Mouse (Mus musculus) embryonic facial prominence, embryonic 15.5 days (tissue): ENCODE data around the gene Suds3. TPM values are rescaled to one million over a fixed set of nuclear protein-coding genes. Genes with fewer than 3 reads are reported as not detected.

Source experiments
- ATAC-seq: fragments of 200-750 bp; cut with Nextera tagmentation; 2 replicates; pipeline ENCODE4 v1.8.0; 2017; ENCODE audit warnings: low read depth, moderate TSS enrichment; ENCODE audit not compliant: insufficient number of reproducible peaks, low FRiP score, low TSS enrichment
- H3K27ac ChIP-seq: fragments of 300-500 bp; sonication (generic); replicated peaks from 2 replicates; pipeline ENCODE4 v1.5.1; 2015; ENCODE audit warnings: mild to moderate bottlenecking, inconsistent platforms
- H3K27me3 ChIP-seq: fragments of 300-500 bp; sonication (generic); 2 replicates; pipeline ENCODE4 v1.6.1; 2015; ENCODE audit warnings: inconsistent platforms
- H3K36me3 ChIP-seq: fragments of 300-500 bp; sonication (generic); 2 replicates; pipeline ENCODE4 v1.6.1; 2015; ENCODE audit warnings: mild to moderate bottlenecking, inconsistent platforms
- H3K4me1 ChIP-seq: fragments of 300-500 bp; sonication (generic); 2 replicates; pipeline ENCODE4 v1.6.1; 2015; ENCODE audit warnings: inconsistent platforms
- H3K4me2 ChIP-seq: fragments of 300-500 bp; sonication (generic); replicated peaks from 2 replicates; pipeline ENCODE4 v1.6.1; 2015; ENCODE audit warnings: mild to moderate bottlenecking, inconsistent platforms
- H3K4me3 ChIP-seq: fragments of 300-500 bp; sonication (generic); replicated peaks from 2 replicates; pipeline ENCODE4 v1.5.1; 2015; ENCODE audit warnings: mild to moderate bottlenecking, inconsistent platforms
- H3K9ac ChIP-seq: fragments of 300-500 bp; sonication (generic); 2 replicates; pipeline ENCODE4 v1.6.1; 2015; ENCODE audit warnings: inconsistent platforms
- H3K9me3 ChIP-seq: fragments of 300-500 bp; sonication (generic); replicated peaks from 2 replicates; pipeline ENCODE4 v1.6.1; 2016; ENCODE audit warnings: inconsistent platforms
- WGBS: fragments of 180-500 bp; shearing (Covaris S2); methylation state at CpG from one replicate; pipeline ENCODE4 v1.1.7; 2015; 5-methylcytosine and 5-hydroxymethylcytosine counted together
- polyA plus RNA-seq: library from polyadenylated mRNA; unstranded; fragments of >200 nt; fragmentation: Nextera tagmentation; extraction: Ambion mirVana; gene quantifications from 2 replicates; pipeline ENCODE4 v1.2.1, GENCODE M21; 2015

Gene Suds3
- polyA plus RNA-seq, 1 experiment from 2014 or later = 75.1 TPM

DNA sequence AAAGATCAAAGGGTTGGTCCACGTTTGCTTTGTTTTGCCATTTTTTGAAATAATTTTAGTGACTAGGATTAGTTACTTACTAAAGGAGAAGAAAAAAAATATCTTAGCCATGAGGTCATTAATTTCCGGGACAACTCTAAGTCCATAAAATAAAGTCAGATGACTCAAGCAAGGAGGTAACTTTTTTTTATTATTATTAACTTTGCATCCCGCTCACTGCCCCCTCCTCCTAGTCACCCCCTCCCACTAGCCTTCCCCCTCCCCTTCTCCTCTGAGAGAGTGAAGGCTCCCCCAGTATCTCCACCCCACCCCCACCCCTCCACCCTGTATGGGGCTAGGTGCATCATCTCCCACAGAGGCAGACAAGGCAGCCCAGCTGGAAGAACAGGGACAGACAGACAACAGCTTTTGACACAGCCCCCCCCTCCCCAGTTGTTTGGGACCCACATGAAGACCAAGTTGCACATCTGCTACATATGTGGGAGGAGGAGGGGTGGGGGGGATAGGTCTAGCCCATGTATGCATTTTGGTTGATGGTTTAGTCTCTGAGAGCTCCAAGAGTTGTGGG lies 19.1 kb upstream of the Suds3 start:
- Histone ChIP-seq H3K4me2 (no peak overlapping the region), H3K4me1 (peaks cover 23% of the 10 kb centered on the region), H3K9me3 (no peaks in the 10 kb centered on the region), H3K36me3 (no peaks in the 10 kb centered on the region), H3K27me3 (no peaks in the 10 kb centered on the region), H3K9ac (no peak overlapping the region), H3K4me3 (no peak overlapping the region), H3K27ac (0 out of 2 replicates have a peak overlapping the region, but pooled peaks have one; percentile 7)
- 40% methylated on average over 3 of the region's 3 CpGs for WGBS
- no peak for ATAC-seq

DNA sequence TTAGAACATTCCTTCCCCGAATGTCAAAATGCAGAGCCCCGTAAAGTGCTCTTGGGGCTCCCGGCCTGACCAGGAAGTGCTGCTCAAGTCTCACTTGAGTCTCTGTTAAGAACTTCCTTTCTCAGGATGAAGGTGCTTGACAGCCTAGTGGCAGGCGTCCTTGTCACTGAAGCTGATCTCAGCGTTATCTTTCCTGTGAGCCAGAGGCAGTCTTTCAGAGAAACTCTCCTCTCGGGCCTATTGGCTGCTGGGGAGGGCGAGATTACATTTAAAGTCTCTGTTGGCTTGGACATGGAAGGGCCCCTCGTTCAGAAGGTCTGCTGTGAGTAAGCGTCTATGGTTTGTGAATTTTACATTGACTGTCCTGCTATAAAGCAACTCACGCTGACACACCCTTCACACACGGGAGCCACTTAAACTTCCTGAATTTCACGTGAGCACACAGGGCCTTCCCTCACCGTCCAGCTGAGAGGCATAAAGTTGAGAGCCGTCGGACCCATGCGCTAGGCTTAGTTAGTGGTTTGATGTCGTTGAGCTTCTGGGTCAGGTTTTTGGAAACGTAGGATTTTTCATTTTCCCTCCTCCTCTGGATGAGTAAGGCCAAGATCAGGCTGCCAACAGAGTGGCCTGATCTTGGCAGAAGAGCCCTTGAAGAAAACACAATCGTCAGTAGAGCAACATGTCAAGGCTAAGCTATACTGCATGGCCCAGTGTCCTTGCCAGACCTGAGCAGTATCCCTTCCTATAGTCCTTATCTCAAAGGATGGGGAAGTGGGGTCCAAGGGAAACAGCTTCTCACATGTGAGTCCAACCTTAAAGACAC lies 18.4 kb upstream of the Suds3 start:
- Histone ChIP-seq H3K4me3 (no peak overlapping the region), H3K36me3 (no peaks in the 10 kb centered on the region), H3K27me3 (no peaks in the 10 kb centered on the region), H3K4me2 (no peak overlapping the region), H3K9me3 (no peaks in the 10 kb centered on the region), H3K4me1 (peaks cover 21% of the 10 kb centered on the region), H3K27ac (no peak overlapping the region), H3K9ac (no peak overlapping the region)
- 71% methylated on average over 19 of the region's 19 CpGs for WGBS
- no peak for ATAC-seq

DNA sequence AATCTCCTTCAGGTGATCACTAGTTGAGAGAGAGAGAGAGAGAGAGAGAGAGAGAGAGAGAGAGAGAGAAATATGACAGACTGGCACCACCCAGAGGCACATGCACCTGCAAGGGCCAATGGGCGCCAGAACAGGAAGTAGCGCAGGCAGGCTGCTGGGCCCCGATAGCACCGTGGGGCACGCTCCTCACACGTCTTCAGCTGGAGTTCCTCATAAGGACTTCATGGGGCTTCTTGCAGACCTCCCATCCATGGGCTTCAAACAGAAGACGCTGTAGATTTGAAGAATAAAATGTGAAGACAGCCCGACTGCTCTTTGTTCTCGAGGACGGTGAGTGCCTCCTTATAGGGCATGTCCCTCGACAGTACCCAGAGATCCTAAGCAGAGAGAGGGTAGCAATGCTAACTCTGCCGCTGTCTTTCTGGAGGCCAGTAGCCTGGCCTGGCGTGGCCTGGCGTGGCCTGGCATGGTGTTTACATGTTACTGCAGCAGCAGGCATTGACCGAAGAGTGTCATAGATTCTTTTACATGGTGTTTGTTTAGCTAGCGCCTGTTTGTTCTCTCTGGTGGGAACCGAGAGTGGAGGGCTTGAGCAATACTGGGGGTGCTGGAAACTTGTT lies 17.6 kb upstream of the Suds3 start:
- Histone ChIP-seq H3K27me3 (no peaks in the 10 kb centered on the region), H3K4me2 (no peak overlapping the region), H3K9me3 (no peaks in the 10 kb centered on the region), H3K4me1 (peaks cover 16% of the 10 kb centered on the region), H3K27ac (no peak overlapping the region), H3K36me3 (no peaks in the 10 kb centered on the region), H3K9ac (no peak overlapping the region), H3K4me3 (no peak overlapping the region)
- WGBS = 79% methylated on average over 17 of the region's 17 CpGs
- no peak for ATAC-seq

DNA sequence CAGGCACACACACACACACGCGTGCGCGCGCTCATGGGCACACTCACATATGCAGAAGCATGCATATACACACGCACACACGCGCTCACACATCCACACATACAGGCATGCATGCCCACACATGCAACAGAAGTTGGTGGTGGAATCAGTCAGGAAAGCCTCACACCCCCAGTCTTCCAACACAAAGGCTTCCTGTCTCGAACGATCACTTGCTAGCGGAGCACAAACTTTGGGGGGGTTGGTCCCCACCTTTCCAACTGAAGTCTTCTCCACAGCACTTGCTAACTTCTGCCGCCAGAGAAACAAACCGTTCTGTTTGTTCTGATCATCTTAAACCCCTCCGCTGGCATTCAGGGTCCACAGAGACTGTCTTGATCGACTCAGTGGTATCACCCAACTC lies 14.8 kb upstream of the Suds3 start:
- Histone ChIP-seq H3K27ac (no peak overlapping the region), H3K4me2 (no peak overlapping the region), H3K4me1 (peaks cover 8% of the 10 kb centered on the region), H3K9me3 (no peaks in the 10 kb centered on the region), H3K36me3 (no peaks in the 10 kb centered on the region), H3K9ac (no peak overlapping the region), H3K27me3 (no peaks in the 10 kb centered on the region), H3K4me3 (no peak overlapping the region)
- 92% methylated on average over 15 of the region's 15 CpGs for WGBS
- ATAC-seq = no peak

DNA sequence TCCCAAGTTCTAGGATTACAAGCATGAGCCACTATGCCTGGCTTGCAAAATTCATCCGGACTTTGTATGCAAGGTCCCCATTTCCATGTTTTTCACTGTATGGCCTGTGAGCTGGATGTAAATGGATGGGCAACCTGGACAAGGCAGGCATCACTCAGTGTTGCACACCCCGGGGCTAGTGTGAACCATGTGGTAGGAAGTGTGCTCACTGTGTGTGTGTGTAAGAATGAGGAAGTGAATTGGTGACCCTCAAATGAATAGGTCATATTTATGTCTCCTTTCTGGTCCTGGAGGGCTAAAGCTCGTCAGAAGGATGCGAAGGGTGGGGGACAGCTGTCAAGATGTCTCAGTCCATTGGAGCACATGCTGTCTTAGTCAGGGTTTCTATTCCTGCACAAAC lies 11.1 kb upstream of the Suds3 start:
- no peaks in the 10 kb centered on the region for H3K9me3 ChIP-seq
- H3K27ac ChIP-seq = no peak overlapping the region
- WGBS = 75% methylated on average over 4 of the region's 4 CpGs
- H3K4me1 ChIP-seq = no peaks in the 10 kb centered on the region
- ATAC-seq = no peak
- no peak overlapping the region for H3K4me2 ChIP-seq
- H3K27me3 ChIP-seq = no peaks in the 10 kb centered on the region
- H3K9ac ChIP-seq = no peak overlapping the region
- H3K4me3 ChIP-seq = no peak overlapping the region
- no peaks in the 10 kb centered on the region for H3K36me3 ChIP-seq

DNA sequence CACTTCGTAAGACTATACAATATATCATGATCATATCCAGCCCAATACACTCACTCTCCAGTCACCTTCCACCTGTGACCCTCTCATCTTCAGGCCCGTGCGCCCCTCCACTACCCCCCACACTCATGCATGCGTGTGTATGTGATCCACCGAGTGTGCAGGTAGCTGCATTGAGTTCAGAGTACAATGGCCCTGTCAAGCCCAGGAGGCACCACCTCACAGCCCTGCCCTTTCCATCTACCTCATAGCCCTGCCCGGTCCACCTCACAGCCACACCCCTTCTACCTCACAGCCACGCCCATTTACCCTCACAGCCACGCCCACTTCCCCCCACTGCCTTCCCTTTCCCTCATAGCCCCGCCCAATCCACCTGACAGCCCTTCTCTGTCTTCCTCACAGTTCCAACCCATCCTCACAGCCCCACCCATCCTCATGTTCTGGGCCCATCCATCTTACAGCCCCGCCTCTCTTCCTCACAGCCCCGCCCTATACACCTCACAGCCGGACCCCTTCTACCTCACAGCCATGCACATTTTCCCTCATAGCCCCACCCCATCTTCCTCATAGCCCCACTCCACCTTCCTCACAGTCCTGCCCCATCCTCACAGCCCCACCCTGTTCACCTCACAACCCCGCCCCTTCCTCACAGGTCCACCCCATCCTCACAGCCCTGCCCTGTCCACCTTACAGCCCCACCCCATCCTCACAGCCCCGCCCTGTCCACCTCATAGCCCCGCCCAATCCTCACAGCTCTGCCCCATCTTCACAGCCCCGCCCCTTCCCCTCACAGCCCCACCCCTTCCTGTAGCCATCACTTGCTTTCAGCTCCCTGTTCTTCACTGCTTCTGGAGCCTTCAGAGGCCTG lies 9.8 kb upstream of the Suds3 start:
- no peak overlapping the region for H3K4me3 ChIP-seq
- ATAC-seq = peak; percentile 47
- WGBS = 79% methylated on average over 16 of the region's 16 CpGs

DNA sequence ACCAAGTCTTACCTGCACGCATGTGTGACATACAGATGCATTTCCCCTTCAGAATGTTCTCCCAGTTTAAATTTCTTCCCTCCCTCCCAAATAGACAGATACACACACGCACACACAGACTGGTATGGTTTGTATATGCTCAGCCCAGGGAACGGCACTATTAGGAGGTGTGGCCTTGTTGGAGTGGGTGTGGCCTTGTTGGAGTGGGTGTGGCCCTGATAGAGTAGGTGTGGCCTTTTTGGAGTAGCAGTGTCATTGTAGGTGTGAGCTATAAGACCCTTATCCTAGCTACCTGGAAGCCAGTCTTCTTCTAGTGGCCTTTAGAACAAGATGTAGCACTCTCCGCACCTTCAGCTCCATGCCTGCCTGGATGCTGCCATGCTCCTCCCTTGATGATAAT lies 7.9 kb upstream of the Suds3 start:
- H3K9ac ChIP-seq = no peak overlapping the region
- H3K4me2 ChIP-seq = no peak overlapping the region
- ATAC-seq = no peak
- H3K36me3 ChIP-seq = no peaks in the 10 kb centered on the region
- H3K4me1 ChIP-seq = peaks cover 20% of the 10 kb centered on the region
- H3K27me3 ChIP-seq = 0 out of 2 replicates have a peak, but pooled peaks cover 7% of the 10 kb centered on the region
- no peak overlapping the region for H3K4me3 ChIP-seq
- no peak overlapping the region for H3K27ac ChIP-seq
- 82% methylated on average over 4 of the region's 4 CpGs for WGBS
- no peaks in the 10 kb centered on the region for H3K9me3 ChIP-seq

More for the DNA sequence above, 9.8 kb upstream of the Suds3 start:
- Histone ChIP-seq H3K9me3 (no peaks in the 10 kb centered on the region), H3K36me3 (no peaks in the 10 kb centered on the region), H3K27ac (no peak overlapping the region), H3K9ac (no peak overlapping the region), H3K27me3 (0 out of 2 replicates have a peak, but pooled peaks cover 7% of the 10 kb centered on the region), H3K4me1 (peaks cover 11% of the 10 kb centered on the region), H3K4me2 (no peak overlapping the region)

DNA sequence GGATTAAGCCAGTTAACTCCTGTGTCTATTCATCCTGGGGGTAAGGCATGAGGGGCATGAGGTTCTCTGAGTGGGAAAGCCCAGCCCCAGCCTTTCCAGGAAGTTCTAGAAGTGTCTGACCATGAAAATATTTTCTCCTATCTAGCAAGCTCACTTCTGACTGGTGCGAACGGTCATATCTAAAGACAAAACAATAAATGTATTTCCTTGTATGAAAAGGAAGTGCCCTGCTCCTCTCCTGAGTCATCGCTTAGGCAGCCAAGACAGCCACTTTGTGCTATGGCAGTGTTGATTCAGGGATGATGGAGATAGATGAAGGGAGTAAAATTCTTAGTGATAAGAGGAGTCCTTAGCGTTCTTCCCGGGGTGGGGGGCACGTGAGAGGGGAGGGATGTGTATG lies 7.2 kb upstream of the Suds3 start:
- 88% methylated on average over 6 of the region's 6 CpGs for WGBS

DNA sequence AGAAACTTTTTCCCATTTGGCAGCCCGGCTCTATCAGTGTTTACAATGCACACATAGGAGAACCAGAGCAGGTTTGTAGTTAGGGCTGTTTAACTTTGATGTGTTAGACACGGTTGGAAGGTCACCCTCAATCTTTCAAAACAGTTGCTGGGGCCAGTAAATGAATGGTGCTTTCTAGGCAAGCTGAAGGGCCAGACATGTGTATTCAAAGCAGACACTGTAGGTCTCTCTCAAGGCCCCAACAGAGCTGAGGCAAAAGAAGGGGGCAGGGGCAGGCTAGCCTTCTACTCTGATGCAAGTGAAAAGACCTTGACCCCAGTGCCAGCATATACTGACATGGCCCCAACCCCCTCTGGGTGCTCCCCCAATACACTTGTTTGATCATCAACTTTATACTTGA lies 5.7 kb upstream of the Suds3 start:
- 0% methylated on average over 2 of the region's 2 CpGs for WGBS
- no peak for ATAC-seq
- H3K4me3 ChIP-seq = no peak overlapping the region

More for the DNA sequence above, 7.2 kb upstream of the Suds3 start:
- Histone ChIP-seq H3K4me3 (no peak overlapping the region), H3K36me3 (no peaks in the 10 kb centered on the region), H3K9ac (no peak overlapping the region), H3K4me1 (peaks cover 22% of the 10 kb centered on the region), H3K27me3 (0 out of 2 replicates have a peak, but pooled peaks cover 7% of the 10 kb centered on the region), H3K9me3 (no peaks in the 10 kb centered on the region), H3K4me2 (no peak overlapping the region), H3K27ac (no peak overlapping the region)
- no peak for ATAC-seq

DNA sequence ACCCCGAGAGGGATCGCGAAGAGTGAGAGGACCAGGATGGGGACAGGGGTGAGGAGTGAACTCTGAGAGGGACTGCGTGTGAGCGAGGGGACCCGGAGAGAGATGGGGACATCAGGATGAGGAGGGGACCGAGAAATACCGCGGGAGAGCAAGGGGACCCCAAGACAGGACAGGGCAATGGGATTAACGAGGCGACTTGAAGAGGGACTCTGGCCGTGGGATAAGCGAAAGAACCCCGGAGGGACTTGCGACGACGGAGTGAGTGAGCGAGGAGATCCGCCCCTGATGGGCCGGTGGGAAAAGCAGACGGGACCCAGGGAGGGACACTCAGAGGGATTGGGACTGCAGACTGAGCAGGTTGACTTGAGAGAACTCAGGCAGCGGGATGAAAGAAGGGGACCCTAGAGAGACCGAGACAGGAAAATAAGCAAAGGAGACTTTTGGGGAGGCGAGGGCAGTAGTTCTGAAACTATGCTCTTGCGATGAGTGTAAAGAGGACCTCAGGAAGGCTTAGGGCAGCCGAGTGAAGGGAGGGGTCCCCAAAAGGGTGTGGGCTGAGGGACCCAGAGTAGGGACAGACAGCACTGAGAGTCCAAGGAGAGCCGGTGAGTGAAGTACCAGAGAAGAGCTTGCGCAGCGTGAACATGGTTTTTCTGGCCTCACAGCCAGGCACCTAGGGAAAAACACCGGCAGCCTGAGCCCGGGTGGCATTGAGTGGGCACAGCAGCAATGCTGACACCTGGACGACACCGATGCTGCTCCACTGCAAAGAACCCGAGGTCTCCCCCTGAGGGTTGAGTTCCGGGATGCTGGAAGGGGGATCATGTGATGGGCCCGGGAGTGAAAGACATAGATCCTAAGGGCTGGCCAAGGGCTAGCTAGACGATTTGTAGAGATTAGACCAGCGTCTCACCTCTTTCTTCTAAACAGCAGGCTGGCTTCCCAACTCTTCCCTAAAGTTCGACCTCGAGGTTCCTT lies 4.9 kb upstream of the Suds3 start:
- Histone ChIP-seq H3K27me3 (0 out of 2 replicates have a peak, but pooled peaks cover 7% of the 10 kb centered on the region), H3K9ac (peak overlapping the region; percentile 39), H3K4me2 (peak overlapping the region; percentile 84), H3K36me3 (no peaks in the 10 kb centered on the region), H3K9me3 (no peaks in the 10 kb centered on the region), H3K4me3 (peak overlapping the region; percentile 88), H3K27ac (no peak overlapping the region), H3K4me1 (peaks cover 30% of the 10 kb centered on the region)
- no peak for ATAC-seq
- WGBS = under 1% methylated on average over 40 of the region's 40 CpGs

More for the DNA sequence above, 5.7 kb upstream of the Suds3 start:
- Histone ChIP-seq H3K27ac (no peak overlapping the region), H3K27me3 (0 out of 2 replicates have a peak, but pooled peaks cover 7% of the 10 kb centered on the region), H3K9ac (no peak overlapping the region), H3K9me3 (no peaks in the 10 kb centered on the region), H3K36me3 (no peaks in the 10 kb centered on the region), H3K4me1 (peaks cover 23% of the 10 kb centered on the region), H3K4me2 (peak overlapping the region; percentile 84)
